Mouse (Mus musculus) right cerebral cortex, adult 18-20 months (tissue): ENCODE results near the gene Zcchc24.

Source experiments
- DNase-seq: peaks from one replicate; pipeline ENCODE4 v3.0.0; 2022; ENCODE audit warnings: mixed read lengths

Zcchc24 gene

GRCm38 (mm10) chr14:25746971-25747945 lies 21.6 kb downstream of the Zcchc24 start:
- no peak for DNase-seq

- no peak for DNase-seq
These were observed 22.5 kb downstream of the Zcchc24 start for GRCm38 (mm10) chr14:25746371-25746770.

GRCm38 (mm10) chr14:25745365-25746184 lies 23.3 kb downstream of the Zcchc24 start:
- no peak for DNase-seq

GRCm38 (mm10) chr14:25742943-25743342 lies 25.9 kb downstream of the Zcchc24 start:
- no peak for DNase-seq

- no peak for DNase-seq
These were observed 26.9 kb downstream of the Zcchc24 start for GRCm38 (mm10) chr14:25741840-25742367.

GRCm38 (mm10) chr14:25741211-25741610 lies 27.6 kb downstream of the Zcchc24 start:
- DNase-seq, result no peak

- DNase-seq, result peak; percentile 85
These were observed 28.8 kb downstream of the Zcchc24 start for GRCm38 (mm10) chr14:25739957-25740565.

GRCm38 (mm10) chr14:25738591-25739001 lies 30.2 kb downstream of the Zcchc24 start:
- DNase-seq, result no peak

- DNase-seq, result peak; percentile 86
These were observed 32.2 kb downstream of the Zcchc24 start for GRCm38 (mm10) chr14:25736589-25736988.

- DNase-seq, result no peak
These were observed 32.7 kb downstream of the Zcchc24 start for GRCm38 (mm10) chr14:25736140-25736539.

- no peak for DNase-seq
These were observed 33.8 kb downstream of the Zcchc24 start for GRCm38 (mm10) chr14:25734736-25735716.

- DNase-seq, result no peak
These were observed 41.7 kb downstream of the Zcchc24 start for GRCm38 (mm10) chr14:25727149-25727510.

GRCm38 (mm10) chr14:25726226-25727148 lies 42.4 kb downstream of the Zcchc24 start:
- DNase-seq, result no peak

GRCm38 (mm10) chr14:25725690-25726089 lies 43.1 kb downstream of the Zcchc24 start:
- DNase-seq, result no peak

- peak; percentile 41 for DNase-seq
These were observed 43.8 kb downstream of the Zcchc24 start for GRCm38 (mm10) chr14:25725032-25725497.

- no peak for DNase-seq
These were observed 47.7 kb downstream of the Zcchc24 start for GRCm38 (mm10) chr14:25720962-25721707.

GRCm38 (mm10) chr14:25719371-25719770 lies 49.5 kb downstream of the Zcchc24 start:
- no peak for DNase-seq

GRCm38 (mm10) chr14:25718471-25718870 lies 50.4 kb downstream of the Zcchc24 start:
- no peak for DNase-seq

GRCm38 (mm10) chr14:25717718-25718117 lies 51.1 kb downstream of the Zcchc24 start:
- DNase-seq, result no peak

GRCm38 (mm10) chr14:25716528-25716927 lies 52.3 kb downstream of the Zcchc24 start:
- DNase-seq, result no peak
